Mouse (Mus musculus) mature B cell (primary cell): ENCODE data around the gene Pm20d2.

Experiments
- in situ Hi-C: fragments of 300-500 bp; cut with MboI; formaldehyde crosslinking; loops from 2 replicates; pipeline ENCODE4 v1.14.3; 2019

Pm20d2 gene

GRCm38 (mm10) chr4:33124493-33124892 lies 65.0 kb downstream of the Pm20d2 start:
- in situ Hi-C loops = no loop called here
